Mouse (Mus musculus) large intestine, adult 2 months (tissue): ENCODE results near the gene Samhd1. TPM values are rescaled to one million over a fixed set of nuclear protein-coding genes. Genes with fewer than 3 reads are reported as not detected.

ENCODE experiments used
- DNase-seq: peaks from one replicate; pipeline ENCODE4 v3.0.0-alpha.2; 2012; ENCODE audit warnings: low read depth, low spot score
- WGBS: fragments of 180-500 bp; shearing (Covaris S2); methylation state at CpG from one replicate; pipeline ENCODE4 v1.1.7; 2018; 5-methylcytosine and 5-hydroxymethylcytosine counted together
- polyA plus RNA-seq: library from polyadenylated mRNA; depleted of rRNA; stranded (reverse); fragments of >200 nt; gene quantifications from 2 replicates; pipeline ENCODE4 v1.2.3, GENCODE M21; 2012

Gene Samhd1
- polyA plus RNA-seq, 1 experiment, result 28.3 TPM

DNA sequence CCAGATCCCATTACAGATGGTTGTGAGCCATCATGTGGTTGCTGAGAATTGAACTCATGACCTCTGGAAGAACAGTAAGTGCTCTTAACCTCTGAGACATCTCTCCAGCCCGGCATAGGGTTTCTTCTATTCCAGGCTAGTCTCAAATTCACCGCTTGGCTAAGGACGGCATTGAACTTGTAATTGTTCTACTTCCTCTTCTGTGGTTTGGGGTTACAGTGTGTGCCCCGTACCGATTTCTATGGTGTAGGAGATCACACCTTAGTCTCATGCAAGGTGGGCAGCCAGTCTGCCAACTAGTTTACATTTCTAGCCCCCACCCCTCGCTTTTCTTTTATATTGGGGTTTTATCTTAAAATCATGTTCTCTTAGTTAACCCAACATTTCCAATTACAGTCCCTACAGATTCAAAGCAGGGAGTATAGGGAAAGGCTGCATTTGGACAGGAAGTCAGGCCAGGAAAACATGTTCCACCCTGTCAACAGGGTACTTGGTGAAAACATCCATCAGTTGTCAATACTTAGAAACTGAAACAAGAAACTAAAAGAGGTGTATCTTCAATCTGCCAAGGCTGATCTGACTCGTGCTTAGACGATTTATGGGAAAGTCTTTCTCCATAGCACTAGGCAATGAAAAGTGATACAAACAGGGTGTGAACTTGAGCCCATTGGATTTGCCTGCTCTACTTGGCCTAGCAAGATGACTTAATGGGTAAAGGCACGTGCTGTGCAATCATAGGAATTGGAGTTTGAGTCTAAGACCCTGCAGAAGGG is 3.1 kb upstream of the Samhd1 start:
- WGBS, result 76% methylated on average over 9 of the region's 9 CpGs
- DNase-seq, result no peak

DNA sequence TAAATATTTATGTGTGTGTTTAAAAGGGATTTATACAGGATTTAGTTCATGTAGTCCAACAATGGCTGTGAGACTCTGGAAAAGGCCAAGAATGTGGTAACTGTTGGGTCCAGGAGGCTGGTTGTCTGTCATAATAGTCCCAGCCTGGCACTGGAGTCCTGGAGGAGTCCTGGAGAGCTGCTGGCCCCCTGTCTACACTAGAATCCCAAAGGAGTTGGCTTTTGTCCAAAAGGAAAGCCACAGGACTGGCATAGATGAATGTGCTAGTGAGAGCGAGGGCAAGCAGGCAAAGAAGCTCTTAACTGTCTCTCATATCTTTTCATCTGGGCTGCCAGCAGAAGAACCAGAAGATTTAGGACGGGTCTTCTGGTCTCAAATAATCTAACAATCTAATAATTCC is 1.6 kb upstream of the Samhd1 start:
- DNase-seq, result no peak

GRCm38 (mm10) chr2:157136176-157136575 is 1.1 kb upstream of the Samhd1 start:
- WGBS, result 82% methylated on average over 4 of the region's 4 CpGs
- no peak for DNase-seq

More for the DNA sequence above, 1.6 kb upstream of the Samhd1 start:
- 67% methylated on average over 2 of the region's 2 CpGs for WGBS

GRCm38 (mm10) chr2:157135529-157136120 is 560 bp upstream of the Samhd1 start:
- WGBS, result 66% methylated on average over 10 of the region's 10 CpGs
- no peak for DNase-seq

DNA sequence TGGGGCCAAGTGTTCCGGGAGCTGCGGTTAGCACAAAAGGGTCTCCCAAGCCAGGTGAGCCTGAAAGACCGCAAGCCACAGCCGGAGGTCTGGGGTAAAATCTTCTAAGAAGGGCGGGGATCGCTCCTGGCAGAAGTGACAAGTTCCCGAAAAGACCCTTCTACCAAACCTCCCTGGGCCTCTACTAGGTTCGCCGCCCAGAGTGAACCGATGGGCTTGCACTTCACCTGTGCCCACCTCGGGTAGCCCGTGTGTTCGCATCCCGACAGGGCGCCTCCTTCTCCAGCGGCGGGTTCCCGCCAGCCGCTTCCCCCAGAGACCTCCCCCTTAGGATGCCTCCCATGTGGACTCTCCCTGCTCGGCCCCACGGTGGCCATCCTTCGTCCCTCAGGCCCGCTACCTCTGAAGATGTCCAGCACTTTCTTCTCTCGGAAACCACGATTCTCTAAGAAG is 560 bp downstream of the Samhd1 start:
- WGBS, result under 1% methylated on average over 25 of the region's 25 CpGs
- DNase-seq, result no peak

DNA sequence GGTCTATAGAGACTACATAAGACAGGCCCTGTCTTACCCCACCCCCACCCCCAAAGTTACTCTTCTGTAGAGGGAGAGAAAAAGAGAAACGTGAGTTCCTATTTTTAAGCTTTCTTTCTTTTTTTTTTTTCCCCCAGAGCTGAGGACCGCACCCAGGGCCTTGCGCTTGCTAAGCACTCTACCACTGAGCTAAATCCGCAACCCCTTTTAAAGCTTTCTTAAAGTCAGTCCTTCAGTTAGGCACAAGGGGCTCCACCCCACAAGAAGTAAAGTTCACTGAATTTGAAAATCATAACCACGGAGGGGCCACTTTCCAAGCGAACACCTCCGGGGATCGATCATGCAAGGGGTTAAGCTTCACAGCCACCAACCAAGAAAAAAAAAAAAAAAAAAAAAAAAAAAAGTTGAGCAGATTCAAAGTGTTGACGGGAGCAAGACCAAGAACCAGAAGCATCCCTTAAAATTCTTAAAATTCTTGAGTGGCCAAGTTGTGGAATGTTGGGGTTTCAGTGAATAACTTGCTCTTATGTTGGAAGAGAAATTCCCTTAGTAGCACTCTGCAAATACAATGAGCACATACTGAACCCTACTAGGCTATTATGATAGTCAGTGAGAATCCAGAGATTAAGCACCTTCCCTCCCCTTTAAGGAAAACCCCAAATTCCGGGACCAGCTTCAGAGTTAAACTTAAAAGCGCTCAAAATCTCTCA is 1.1 kb downstream of the Samhd1 start:
- DNase-seq, result no peak
- 38% methylated on average over 11 of the region's 11 CpGs for WGBS

DNA sequence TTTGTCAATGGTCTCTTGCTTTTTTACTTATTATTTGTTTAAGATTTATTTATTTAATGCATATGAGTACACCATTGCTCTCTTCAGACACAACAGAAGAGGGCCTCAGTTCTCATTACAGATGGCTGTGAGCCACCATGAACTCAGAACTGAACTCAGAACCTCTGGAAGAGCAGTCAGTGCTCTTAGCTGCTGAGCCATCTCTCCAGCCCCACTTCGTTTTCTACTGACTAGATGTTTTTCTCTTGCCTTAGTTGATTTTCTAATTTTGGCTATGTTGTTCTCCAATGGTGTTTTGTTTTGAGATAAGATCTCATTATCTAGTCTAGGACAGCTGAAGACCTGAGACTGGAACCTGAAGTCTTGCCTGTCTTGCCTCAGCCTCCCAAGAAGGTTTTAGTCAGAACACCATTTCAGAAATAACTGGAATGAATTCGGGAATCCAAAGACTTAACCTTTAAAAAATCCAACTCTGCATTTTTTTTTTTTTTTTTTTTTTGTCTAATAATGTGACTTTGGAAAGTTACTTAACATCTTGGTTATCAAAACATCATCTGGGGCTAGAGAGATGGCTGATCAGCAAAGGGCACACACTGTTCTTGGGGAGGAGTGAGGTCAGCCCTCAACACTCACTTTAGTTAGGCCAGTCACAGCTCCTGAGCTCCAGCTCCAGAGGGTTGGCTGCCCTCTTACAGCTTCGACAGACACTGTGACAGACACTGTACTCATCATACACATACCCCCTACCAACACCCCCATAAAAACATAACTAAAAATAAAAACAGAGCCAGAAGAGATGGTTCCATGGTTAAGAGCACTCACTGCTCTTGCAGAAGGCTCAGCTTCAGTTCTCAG is 2.2 kb downstream of the Samhd1 start:
- 70% methylated on average over 3 of the region's 3 CpGs for WGBS
- DNase-seq, result no peak

- DNase-seq, result no peak
- WGBS, result 69% methylated on average over 1 of the region's 1 CpGs
Observed at GRCm38 (mm10) chr2:157132086-157132485, 3.0 kb downstream of the Samhd1 start.

GRCm38 (mm10) chr2:157130813-157131514 is 4.1 kb downstream of the Samhd1 start:
- DNase-seq, result no peak
- 47% methylated on average over 8 of the region's 8 CpGs for WGBS

GRCm38 (mm10) chr2:157129601-157130164 is 5.4 kb downstream of the Samhd1 start:
- WGBS, result 8% methylated on average over 11 of the region's 11 CpGs
- no peak for DNase-seq

DNA sequence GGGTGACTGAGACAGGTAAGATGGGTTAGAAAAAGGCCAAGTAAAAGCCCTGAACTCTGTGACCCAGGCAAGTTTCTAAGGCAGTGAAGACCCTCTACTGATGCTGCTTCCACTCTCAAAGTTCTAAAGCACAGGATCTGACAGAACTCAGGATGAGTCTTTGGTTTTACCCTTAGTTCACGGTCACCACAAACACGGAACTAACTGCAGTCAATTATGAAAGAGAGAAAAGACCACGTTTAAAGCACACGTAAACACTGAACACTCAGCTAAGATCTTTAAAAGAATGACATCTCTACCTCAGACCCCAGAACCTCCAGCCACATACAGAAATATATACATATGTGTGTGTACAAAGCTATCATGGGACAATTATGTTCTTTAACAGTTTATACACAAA is 6.0 kb downstream of the Samhd1 start:
- WGBS, result 29% methylated on average over 4 of the region's 4 CpGs
- no peak for DNase-seq

GRCm38 (mm10) chr2:157128072-157128471 is 7.0 kb downstream of the Samhd1 start:
- WGBS, result 49% methylated on average over 4 of the region's 4 CpGs
- DNase-seq, result no peak

DNA sequence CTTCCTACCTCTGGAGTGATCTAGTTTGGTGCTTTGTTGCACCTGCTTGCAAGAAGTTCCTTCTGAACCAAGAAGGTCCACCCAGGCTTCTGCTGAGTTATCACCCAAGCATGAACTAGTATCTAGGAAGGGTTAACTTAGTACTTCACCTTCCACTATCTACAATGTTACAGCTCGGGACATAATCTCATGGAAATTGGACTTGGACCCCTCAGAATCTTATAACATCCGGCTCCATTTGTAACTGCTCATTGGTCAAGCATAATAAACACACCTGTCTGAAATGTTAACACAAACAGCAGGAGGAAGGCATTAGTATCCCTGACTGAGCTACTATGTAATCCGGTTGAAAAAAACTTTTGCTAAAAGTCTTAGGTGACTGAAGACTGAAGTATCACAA is 7.7 kb downstream of the Samhd1 start:
- WGBS, result 21% methylated on average over 3 of the region's 3 CpGs
- no peak for DNase-seq

GRCm38 (mm10) chr2:157125246-157125645 is 9.8 kb downstream of the Samhd1 start:
- no peak for DNase-seq
- WGBS, result 78% methylated on average over 3 of the region's 3 CpGs

- DNase-seq, result no peak
Observed at GRCm38 (mm10) chr2:157121766-157122165, 13.3 kb downstream of the Samhd1 start.

GRCm38 (mm10) chr2:157119075-157119474 is 16.0 kb downstream of the Samhd1 start:
- DNase-seq, result no peak

More at GRCm38 (mm10) chr2:157121766-157122165, 13.3 kb downstream of the Samhd1 start:
- 89% methylated on average over 8 of the region's 8 CpGs for WGBS

GRCm38 (mm10) chr2:157118556-157118955 is 16.5 kb downstream of the Samhd1 start:
- WGBS, result 51% methylated on average over 4 of the region's 4 CpGs
- no peak for DNase-seq

More at GRCm38 (mm10) chr2:157119075-157119474, 16.0 kb downstream of the Samhd1 start:
- 53% methylated on average over 3 of the region's 3 CpGs for WGBS

GRCm38 (mm10) chr2:157116964-157117363 is 18.1 kb downstream of the Samhd1 start:
- WGBS, result 21% methylated on average over 3 of the region's 3 CpGs
- no peak for DNase-seq

- DNase-seq, result no peak
- 79% methylated on average over 4 of the region's 4 CpGs for WGBS
Observed at GRCm38 (mm10) chr2:157108236-157108635, 26.8 kb downstream of the Samhd1 start.
